Mouse (Mus musculus) CH12.LX (cell line): ENCODE measurements at regions not wholly inside any gene's neighbourhood (a gene's known extent, or its start where the extent isn't known, plus 50 kb on each side); places are given as distances from the start of the nearest gene placed in this dataset.
"Not testable (repeated sequence)": the region's sequence is repeated elsewhere in the genome, so short reads cannot be mapped to it uniquely, and the experiment has no call there.

ENCODE experiments used
- CTCF ChIP-seq, 2 experiments: IDR thresholded peaks in 1 of 2; conservative IDR thresholded peaks in 1 of 2; 2 replicates each; pipeline ENCODE4 v1.5.1; 2011 to 2012; ENCODE audit warnings: low read depth in 2 of 2, low read length in 2 of 2, improper control_type of control experiment in 1 of 2, inconsistent platforms in 1 of 2, mild to moderate bottlenecking in 1 of 2, moderate library complexity in 1 of 2
- E2F4 ChIP-seq: IDR thresholded peaks from 2 replicates; pipeline ENCODE4 v1.6.1; 2011; ENCODE audit warnings: low read depth, low read length, improper control_type of control experiment; ENCODE audit not compliant: insufficient replicate concordance
- ELF1 ChIP-seq: IDR thresholded peaks from 2 replicates; pipeline ENCODE4 v1.6.1; 2014; ENCODE audit warnings: low read depth, mild to moderate bottlenecking, inconsistent platforms, low read length, improper control_type of control experiment
- JUN ChIP-seq: IDR thresholded peaks from 2 replicates; pipeline ENCODE4 v1.6.1; 2011; ENCODE audit warnings: low read depth, mild to moderate bottlenecking, low read length, improper control_type of control experiment, moderate library complexity; ENCODE audit not compliant: insufficient read depth
- JUND ChIP-seq: conservative IDR thresholded peaks from 2 replicates; pipeline ENCODE4 v1.6.1; 2011; ENCODE audit warnings: low read depth, low read length, improper control_type of control experiment
- KAT2A ChIP-seq: IDR thresholded peaks from 2 replicates; pipeline ENCODE4 v1.6.1; 2012; ENCODE audit warnings: low read length, improper control_type of control experiment, inconsistent platforms; ENCODE audit not compliant: insufficient replicate concordance
- MAFK ChIP-seq: IDR thresholded peaks from 2 replicates; pipeline ENCODE4 v1.6.1; 2011; ENCODE audit warnings: low read length, improper control_type of control experiment; ENCODE audit not compliant: insufficient replicate concordance
- MEF2A ChIP-seq: IDR thresholded peaks from 2 replicates; pipeline ENCODE4 v1.6.1; 2014; ENCODE audit warnings: low read depth, mild to moderate bottlenecking, inconsistent platforms, low read length, improper control_type of control experiment, borderline replicate concordance
- NRF1 ChIP-seq: IDR thresholded peaks from 2 replicates; pipeline ENCODE4 v1.6.1; 2014; ENCODE audit warnings: low read depth, mild to moderate bottlenecking, inconsistent platforms, low read length, improper control_type of control experiment, moderate library complexity
- POLR2A ChIP-seq: IDR thresholded peaks from 2 replicates; pipeline ENCODE4 v1.6.1; 2011; ENCODE audit warnings: low read depth, mild to moderate bottlenecking, improper control_type of control experiment, low read length
- TCF12 ChIP-seq: IDR thresholded peaks from 2 replicates; pipeline ENCODE4 v1.6.1; 2014; ENCODE audit warnings: low read depth, mild to moderate bottlenecking, inconsistent platforms, low read length, improper control_type of control experiment

- not testable (repeated sequence) for TF ChIP-seq CTCF (conservative IDR thresholded peaks at IDR 0.05 in 1 of 2, IDR thresholded peaks at IDR 0.05 in 1 of 2; ENCODE audit: low read depth in 2 of 2, low read length in 2 of 2); POLR2A; KAT2A; MEF2A; TCF12; ELF1; JUN; NRF1; JUND; E2F4; MAFK
These were observed 324.4 kb upstream of the Ngly1 start for GRCm38 (mm10) chr14:15924676-15925075.
